In genomic region chr5:124122357-124122756, GRCm38 (mm10) we compare ENCODE assay signal across 27 mouse cellular contexts.
"Had no signal": no experiment of that assay in that cellular context is flagged by ENCODE, and none has a peak within 500 bp of the region (broad histone marks: within the 10 kb centered on the region; RNA-seq: fewer than 3 reads in every experiment).

No protein-coding gene starts in this region.

- H3K4me2 ChIP-seq: limb, embryonic 12.5 days; limb, embryonic 13.5 days; limb, embryonic 15.5 days; liver, embryonic 11.5 days; liver, embryonic 12.5 days; liver, embryonic 13.5 days; liver, embryonic 15.5 days; lung, embryonic 14.5 days; lung, embryonic 15.5 days; midbrain, embryonic 11.5 days; midbrain, embryonic 12.5 days; midbrain, embryonic 13.5 days; midbrain, embryonic 15.5 days had no signal

- H3K27me3 ChIP-seq: limb, embryonic 12.5 days; limb, embryonic 13.5 days; limb, embryonic 15.5 days; liver, embryonic 12.5 days; liver, embryonic 13.5 days; liver, embryonic 15.5 days; lung, embryonic 15.5 days; megakaryocyte, embryonic 14.5 days; midbrain, embryonic 12.5 days; midbrain, embryonic 13.5 days; midbrain, embryonic 15.5 days had no signal

- H3K4me3 ChIP-seq: left cerebral cortex, adult 2 months; limb, embryonic 10.5 days; limb, embryonic 12.5 days; limb, embryonic 13.5 days; limb, embryonic 15.5 days; liver, embryonic 12.5 days; liver, embryonic 13.5 days; liver, embryonic 15.5 days; lung, embryonic 15.5 days; megakaryocyte, embryonic 14.5 days; midbrain, embryonic 10.5 days; midbrain, embryonic 12.5 days; midbrain, embryonic 13.5 days; midbrain, embryonic 15.5 days had no signal

- DNase-seq: left cerebral cortex, postnatal 4 days; liver; liver, embryonic 13.5 days; liver, postnatal 0 days; lung, adult 18-20 months; lung, adult 2 months; lung, embryonic 14.5 days; lung, postnatal 10 days; lung, postnatal 14 days; lung, postnatal 36 days; lung, postnatal 4 days; midbrain, embryonic 14.5 days had no signal
